Mouse (Mus musculus): ENCODE data around the gene Tmod4.
A peak's percentile ranks its signal among the peaks of the same experiment; 100 is the strongest.

Tmod4 gene

DNA sequence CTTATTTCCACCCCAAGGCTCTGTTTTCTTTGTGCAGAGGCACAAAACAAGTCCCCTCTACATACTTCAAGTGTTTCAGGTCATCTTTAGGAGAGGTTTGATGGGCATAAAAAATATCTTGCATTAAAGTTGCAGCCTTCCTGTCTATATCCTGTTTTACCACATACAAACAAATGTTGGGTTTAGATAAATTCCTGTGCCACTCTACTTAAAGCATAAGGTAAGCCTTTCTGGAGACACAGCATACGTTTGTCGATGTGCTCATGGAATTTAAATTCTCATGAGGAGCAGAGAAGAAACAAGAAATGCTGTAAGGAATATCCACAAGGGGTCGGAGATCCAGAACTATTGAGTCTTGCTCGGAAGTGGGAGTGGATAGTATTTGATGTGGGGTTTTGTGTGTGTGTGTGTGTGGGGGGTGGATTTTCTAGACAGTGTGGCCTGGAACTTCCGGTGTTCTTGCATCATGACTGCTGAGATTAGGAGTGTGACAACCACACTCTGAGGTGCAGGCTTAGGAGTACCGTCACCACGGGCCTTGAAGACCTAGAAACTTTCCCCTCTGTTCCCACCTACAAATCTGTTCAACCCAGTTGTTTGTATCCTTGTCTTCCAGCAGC lies 11.3 kb downstream of the Tmod4 start:
- DNase-seq (ENCODE audit: extremely low read depth, insufficient read length, low spot score): no peak

- no peak for DNase-seq (ENCODE audit: extremely low read depth, insufficient read length, low spot score)
Measured at GRCm38 (mm10) chr3:95136336-95136735, 12.1 kb downstream of the Tmod4 start.

DNA sequence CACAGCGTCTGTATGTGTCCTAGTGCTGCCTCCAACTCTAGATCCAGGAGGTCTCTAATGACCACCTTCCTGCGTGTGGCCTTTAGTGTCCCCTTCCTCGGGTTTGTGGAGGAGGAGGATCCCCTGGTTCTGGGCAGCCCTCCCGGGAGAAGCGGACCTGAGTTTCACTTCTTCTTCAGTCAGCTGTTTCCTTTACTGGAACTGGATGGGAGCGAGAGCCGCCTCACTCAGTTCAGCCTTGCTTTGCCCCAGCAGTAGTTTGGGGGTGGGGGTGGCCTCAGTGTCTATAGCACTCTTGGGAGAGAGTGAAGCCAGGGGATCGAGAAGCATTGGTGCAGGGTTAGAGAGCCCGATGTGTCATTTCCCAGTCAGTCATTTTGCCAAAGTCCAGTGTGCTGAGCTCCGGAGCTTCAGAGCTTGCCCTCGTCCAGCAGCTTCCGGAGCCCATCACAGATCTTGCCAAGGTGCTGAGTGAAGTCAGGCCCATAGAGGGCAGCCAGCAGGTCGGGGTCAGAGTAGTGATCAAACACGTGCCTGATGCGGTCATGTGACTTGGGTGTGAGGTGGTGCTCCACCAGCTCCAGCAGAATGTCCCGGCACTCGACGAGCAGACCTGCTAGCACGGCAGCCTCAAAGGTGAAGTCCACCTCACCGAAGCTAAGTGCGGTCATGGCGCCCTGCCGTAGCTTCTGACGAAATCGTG lies 15.5 kb downstream of the Tmod4 start:
- DNase-seq (ENCODE audit: extremely low read depth, insufficient read length, low spot score): no peak

DNA sequence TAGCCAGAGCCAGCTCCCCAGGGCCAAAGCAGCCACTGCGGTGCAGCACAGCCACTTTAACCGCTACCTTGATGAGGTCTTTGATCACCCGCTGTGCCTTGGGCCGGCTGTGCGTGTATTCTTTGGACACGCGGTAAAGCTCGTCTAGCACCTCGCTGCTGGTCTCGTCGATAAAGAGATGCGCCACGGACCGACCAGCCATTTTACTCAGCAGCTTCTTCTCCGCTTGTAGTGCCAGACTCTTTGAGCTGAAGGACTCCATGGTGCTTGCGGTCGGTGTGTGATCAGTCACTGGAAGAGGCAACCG lies 16.0 kb downstream of the Tmod4 start:
- no peak for DNase-seq (ENCODE audit: extremely low read depth, insufficient read length, low spot score)

DNA sequence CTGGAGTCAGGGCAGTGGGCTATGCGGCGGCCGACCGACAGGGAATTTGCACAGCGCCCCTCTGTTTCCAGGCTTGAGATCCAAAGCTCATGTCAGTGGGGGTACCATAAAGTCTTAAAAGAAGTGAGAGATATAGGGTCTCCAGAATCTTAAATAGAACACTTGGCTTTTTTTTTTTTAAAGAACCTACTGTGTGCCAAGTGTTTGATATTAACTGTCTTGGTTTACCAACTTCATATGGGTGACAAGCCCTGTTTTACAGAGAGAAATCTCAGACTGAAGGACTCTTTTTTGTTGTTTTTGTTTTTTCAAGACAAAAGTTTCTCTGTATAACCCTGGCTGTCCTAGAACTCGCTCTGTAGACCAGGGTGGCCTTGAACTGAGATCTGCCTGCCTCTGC lies 16.5 kb downstream of the Tmod4 start:
- DNase-seq (ENCODE audit: extremely low read depth, insufficient read length, low spot score): no peak

DNA sequence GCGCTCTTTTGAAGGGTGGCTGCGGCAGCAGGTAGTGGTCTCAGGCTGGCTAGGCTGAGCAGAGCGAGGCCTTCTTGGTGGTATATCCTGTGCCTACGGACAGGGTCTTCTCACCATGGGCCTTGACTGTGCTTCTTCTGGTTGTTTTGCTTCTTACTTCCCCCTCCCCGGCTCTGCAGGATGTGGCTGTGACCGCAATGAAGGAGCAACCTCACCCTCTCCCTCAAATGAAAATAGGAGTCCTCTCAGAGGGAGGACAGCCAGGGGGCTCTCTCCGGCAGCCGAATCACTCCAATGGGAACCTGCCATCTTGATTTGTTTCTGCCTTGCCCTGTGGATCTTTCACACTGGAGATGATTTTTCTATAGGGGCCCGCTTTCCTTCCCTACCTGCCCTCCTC lies 17.2 kb downstream of the Tmod4 start:
- DNase-seq (ENCODE audit: extremely low read depth, insufficient read length, low spot score): no peak

GRCm38 (mm10) chr3:95141952-95142616 lies 17.8 kb downstream of the Tmod4 start, which contains the start of gene Tnfaip8l2:
TSS of gene Tnfaip8l2 (minus strand) at chr3:95142360.
- DNase-seq (ENCODE audit: extremely low read depth, insufficient read length, low spot score): no peak

- DNase-seq (ENCODE audit: extremely low read depth, insufficient read length, low spot score): peak; percentile 45
Measured at GRCm38 (mm10) chr3:95142617-95143011, 18.3 kb downstream of the Tmod4 start.

GRCm38 (mm10) chr3:95147924-95148323 lies 23.6 kb downstream of the Tmod4 start:
- no peak for DNase-seq (ENCODE audit: extremely low read depth, insufficient read length, low spot score)

DNA sequence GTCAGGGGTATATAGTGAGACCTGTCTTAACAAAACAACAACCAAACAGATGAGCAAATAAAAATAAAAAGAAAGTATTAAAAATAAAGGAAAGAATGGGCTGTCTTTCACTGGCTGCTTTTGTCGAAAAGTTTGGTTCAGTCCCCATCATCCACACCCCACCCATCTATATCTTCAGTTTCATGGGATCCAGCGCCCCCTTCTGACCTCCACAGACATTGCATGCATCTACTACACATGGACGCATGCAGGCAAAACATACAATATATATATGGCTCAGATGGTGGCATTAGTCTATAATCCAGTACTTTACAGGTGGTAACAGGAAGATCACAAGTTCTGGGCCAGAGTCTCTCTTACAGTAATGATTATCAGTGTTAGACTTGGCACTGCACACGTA lies 29.6 kb downstream of the Tmod4 start:
- DNase-seq (ENCODE audit: extremely low read depth, insufficient read length, low spot score): no peak

GRCm38 (mm10) chr3:95159511-95159986 lies 35.3 kb downstream of the Tmod4 start:
- DNase-seq (ENCODE audit: extremely low read depth, insufficient read length, low spot score): no peak

DNA sequence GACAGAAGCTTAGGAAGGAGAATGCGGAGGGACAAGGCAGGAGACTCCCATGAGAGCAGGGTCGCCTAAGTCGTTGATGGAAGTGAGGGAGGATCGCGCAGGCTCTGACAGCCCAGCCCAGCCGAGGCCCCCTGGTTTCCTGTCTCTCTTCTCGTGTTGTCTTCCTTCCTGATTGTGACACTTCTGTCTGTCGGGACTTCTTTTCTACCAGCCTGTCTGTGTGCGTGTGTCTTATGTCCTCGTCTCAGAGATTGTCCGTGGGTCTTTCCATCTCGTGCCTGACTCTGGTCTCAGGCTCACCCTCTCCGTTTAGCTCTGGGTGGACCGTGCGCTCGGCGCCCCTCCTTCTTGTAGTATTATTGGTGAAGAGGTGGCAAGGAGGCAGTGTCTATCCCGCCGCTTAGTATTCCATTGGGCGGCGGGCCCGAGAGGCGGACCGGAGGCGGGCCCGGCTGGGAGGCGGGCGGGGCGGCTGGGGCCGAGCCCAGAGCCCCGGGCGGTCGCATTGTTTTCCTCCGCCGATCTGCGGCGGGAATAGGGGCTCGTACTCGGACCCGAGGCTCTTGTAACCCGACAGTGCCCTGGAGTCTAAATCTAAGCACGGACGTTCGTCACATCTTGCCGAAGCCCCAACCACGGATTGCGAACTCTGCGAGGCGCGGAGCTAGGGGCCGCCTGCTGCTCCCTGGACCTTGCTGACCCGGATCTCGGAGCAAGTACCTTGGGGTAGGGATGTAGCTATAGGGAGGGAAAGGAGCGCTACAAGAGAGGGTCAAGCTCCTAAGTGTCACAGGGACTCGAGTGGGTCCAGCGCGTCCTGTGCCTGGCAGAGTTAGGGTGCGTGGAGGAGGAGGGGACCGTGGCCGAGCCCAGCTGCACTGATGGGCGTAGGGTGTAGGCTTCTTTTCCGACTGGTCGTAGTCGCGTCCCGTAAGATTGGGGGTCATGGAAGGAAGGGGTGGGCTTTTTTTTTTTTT lies 36.0 kb downstream of the Tmod4 start, which contains the start of gene Sema6c:
Gene Sema6c (plus strand): TSS at position 471 of the 977 bp plus-strand sequence.
- DNase-seq (ENCODE audit: extremely low read depth, insufficient read length, low spot score): peak; percentile 84

GRCm38 (mm10) chr3:95161041-95161551 lies 36.8 kb downstream of the Tmod4 start:
- DNase-seq (ENCODE audit: extremely low read depth, insufficient read length, low spot score): no peak

DNA sequence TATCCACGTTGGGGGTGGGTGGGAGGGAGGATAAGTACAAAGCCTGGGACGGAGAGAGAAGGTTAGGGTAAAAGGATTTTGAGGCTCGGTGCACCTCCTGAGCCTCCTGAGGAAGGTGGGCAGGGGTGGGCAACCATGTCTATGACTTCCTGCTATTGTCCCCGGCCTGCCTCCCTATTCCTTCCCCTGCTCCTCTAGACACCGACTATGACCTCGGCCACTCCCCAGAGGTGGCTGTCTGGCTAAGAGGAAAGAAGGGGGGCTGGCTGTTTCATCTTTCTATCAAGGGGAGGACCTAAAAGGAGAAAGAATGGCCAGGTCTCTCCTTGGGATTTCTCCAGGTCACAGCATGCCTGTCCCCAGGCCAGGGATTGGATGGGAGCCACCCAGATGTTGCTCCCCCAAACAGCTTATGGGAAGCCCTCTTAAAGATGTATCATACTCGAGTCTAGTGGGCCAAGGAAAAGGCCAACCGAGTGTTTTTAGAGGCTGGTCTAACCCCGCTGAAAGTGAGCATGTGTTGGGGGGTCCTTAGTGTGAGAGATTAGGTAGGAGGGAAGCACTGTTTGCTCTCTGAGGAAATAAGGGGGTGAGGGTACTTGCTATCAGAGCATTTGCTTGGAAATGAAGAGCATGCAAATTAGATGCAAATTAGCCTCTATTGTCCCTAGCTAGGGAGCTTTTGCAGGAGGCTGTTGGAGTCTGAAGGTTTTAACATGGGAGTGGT lies 37.5 kb downstream of the Tmod4 start:
- DNase-seq (ENCODE audit: extremely low read depth, insufficient read length, low spot score): no peak

DNA sequence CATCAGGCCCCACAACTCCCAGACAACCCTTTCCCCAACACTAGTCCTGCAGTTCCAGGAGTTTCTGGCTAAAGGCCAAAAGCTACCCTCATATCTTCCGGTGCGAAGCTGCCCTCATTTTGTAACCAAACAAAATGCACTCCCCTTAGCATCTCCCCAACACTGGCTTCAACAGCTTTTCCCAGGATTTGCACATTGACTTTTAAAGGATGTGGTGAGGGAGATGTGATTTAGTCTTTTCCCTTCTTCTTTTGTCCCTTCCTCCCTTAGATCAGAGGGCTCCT lies 38.0 kb downstream of the Tmod4 start:
- no peak for DNase-seq (ENCODE audit: extremely low read depth, insufficient read length, low spot score)

DNA sequence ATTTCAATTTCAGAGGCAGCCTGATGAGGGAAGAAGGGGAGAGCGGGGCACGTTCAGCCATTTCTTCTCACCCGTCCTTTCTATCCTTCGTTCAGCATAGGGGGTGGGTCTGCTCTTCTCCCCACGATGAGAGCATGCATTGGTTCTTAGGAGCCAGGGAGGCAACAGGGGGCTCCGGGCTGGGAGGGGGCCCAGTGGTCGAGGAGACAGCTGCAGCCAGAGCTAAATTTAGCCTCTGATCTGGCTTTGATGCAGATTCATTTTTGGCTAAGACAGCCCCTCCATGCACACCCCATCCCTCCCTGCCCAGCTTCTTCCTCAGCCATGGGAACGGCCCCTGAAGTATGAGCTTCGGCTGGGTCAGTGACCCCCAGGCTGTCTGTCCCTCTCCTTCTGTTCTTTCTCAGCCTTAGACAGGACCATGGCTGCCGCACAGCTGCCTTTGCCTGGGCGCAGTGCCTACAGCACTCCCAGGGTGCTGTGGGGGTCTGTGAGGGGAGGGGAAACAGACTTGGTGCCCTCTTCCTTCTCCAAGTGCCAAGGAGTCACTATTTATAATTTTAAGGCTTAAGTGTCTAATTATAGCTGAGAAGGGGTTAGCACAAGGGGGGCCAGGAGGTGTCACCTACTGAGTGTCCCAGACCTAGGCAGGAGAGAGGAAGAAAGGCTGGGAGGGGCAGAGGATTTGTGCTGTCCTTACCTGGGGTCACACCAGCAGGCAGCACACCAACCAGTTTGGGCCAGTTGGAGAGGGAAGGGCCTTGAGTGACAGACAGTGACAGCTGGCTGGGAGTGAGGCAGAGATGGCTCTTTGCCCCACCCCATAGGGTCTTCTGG lies 39.4 kb downstream of the Tmod4 start:
- no peak for DNase-seq (ENCODE audit: extremely low read depth, insufficient read length, low spot score)

DNA sequence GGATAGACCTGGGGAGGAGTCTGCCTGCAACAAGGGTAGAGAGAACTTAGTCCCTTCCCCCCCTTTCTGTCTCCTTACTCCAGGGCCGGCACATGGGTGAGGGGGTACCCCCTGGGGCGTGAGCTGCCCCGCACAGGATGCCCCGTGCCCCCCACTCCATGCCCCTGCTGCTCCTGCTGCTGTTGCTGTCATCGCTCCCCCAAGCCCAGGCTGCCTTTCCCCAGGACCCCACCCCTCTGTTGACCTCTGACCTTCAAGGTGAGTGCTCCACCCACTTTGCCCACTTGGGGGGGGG lies 39.9 kb downstream of the Tmod4 start:
- no peak for DNase-seq (ENCODE audit: extremely low read depth, insufficient read length, low spot score)

- no peak for DNase-seq (ENCODE audit: extremely low read depth, insufficient read length, low spot score)
Measured at GRCm38 (mm10) chr3:95164840-95165239, 40.6 kb downstream of the Tmod4 start.

GRCm38 (mm10) chr3:95169996-95170395 lies 45.7 kb downstream of the Tmod4 start:
- no peak for DNase-seq (ENCODE audit: extremely low read depth, insufficient read length, low spot score)
